Mouse (Mus musculus): ENCODE data around the gene Babam1.

Babam1 gene

DNA sequence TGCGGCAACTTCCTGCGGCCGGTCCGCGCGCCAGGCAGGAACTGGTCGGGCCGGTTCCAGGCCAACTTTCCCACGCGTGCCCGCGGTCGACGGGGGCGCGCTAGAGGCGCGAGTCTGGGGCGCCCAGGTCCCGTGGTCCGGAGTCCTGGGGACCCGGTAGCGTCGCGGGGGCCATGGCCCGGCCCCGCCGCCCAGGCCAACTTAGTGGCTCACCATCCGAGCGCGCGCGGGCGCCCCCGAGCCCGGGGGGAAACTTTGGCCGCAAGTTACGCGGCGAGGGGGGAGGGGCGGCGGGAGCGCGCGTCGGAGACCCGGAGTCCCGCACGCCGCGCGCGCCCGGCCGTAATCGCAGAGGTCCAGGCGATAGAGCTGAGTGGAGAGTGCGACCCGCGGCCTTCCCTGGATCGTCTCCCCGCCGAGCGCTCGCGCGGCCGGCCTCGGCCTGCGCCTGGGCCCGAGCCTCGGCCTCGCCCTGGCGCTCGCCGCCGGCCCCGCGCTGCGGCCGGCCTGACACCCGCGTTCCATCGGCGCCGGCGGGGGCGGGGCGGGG is 15.2 kb upstream of the Babam1 start, which contains the start of gene Nr2f6:
Gene Nr2f6, minus strand, starts transcription at position 540 of the 550 bp plus-strand sequence.
- DNase-seq (ENCODE audit: extremely low read depth, low read depth): no peak

DNA sequence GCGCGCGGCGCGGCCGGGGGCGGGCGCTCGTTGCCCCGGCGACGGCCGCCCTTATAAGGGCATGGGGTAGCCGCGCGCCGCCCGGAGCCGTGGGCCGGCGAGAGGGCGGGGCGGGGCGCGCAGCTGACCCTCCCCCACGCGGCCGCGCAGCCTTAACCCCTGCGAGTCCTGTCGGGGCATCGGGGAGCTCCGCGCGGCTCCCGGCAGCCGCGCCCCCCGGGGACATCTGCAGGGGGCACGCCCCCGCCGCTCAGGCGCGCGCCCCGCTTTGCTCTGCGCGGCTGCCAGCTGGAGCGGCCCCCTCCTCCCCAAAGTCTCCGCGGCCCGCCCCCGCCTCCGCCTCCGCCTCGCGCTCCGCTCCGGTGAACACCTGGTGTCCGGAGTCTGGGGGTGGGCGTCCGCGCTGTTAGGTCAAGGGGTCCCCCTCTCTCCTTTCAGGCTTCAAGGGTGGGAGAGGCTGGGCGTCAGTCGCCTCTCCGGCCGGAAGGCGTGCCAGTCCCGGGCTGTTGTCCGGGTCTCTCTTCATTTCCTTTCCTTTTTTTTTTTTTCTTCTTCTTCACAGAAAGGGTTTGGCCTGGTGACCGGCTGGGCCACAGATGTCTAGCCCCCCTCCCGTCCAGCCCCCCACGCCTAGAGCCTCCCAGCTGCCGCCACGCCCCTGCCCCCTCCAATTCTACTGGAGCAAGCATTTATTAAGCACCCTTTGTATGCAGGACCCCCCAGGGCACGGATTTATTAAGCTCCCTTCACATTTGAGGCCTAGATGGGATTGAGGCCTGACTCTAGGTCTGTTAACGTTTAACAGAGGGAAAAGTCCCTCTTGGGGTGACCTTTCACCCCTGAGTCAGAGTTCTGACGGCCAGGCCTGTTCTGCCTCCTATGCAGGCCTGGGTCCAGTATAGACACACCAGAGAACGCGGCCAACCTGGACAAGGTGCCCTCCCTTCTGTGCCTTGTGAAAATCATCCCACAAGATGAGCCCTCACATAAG is 14.4 kb upstream of the Babam1 start:
- DNase-seq (ENCODE audit: extremely low read depth, low read depth): no peak

GRCm38 (mm10) chr8:71383396-71383795 is 13.3 kb upstream of the Babam1 start:
- no peak for DNase-seq (ENCODE audit: extremely low read depth, low read depth)

GRCm38 (mm10) chr8:71383860-71384259 is 12.8 kb upstream of the Babam1 start:
- DNase-seq (ENCODE audit: extremely low read depth, low read depth): no peak

DNA sequence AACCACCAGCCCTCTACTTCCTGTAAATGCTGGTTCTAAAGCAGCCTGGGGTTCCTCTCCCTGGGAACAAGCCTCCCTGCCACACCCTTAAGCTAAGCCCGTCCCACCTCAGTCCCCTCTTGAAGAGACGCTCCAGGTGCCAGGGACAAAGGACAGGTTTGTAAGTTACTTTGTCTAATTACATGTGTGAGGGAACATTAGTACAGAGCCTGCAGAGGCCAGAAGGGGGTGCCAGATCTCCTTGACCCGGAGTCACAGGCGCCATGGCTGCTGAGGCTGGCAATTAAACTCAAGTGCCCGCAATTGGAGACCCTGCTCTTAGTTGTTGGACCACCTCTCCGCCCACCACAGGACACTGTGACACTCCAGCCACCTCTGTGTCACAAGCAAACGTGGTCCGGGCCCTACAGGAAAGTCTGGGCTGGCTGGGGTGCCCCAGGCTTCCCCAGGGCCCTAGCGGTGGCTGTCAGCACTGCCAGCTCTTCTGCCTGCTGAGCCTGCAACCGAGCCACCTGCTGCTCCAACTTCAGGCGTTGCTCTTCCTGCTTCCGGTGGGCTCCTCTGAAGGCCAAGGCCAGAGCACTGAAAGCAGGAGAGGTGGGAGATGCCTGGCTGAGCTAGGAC is 11.3 kb upstream of the Babam1 start:
- no peak for DNase-seq (ENCODE audit: extremely low read depth, low read depth)

DNA sequence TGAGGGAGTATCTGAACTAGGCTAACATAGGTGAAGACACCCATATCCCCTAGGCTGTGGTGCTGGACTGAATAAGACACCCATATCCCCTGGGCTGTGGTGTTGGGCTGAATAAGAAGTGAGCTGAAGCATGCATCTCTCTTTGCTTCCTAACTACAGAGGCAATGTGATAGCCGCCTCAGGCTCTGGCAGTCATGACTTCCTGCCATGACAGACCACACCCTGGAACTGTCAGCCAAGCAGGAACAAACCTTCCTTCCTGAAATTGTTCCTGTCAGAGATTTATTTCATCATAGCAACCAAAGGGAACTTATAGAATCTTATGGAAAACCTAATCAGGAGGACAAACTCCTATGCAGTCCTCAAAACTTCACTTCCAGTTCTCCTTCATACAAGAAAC is 8.4 kb upstream of the Babam1 start:
- no peak for DNase-seq (ENCODE audit: extremely low read depth, low read depth)

DNA sequence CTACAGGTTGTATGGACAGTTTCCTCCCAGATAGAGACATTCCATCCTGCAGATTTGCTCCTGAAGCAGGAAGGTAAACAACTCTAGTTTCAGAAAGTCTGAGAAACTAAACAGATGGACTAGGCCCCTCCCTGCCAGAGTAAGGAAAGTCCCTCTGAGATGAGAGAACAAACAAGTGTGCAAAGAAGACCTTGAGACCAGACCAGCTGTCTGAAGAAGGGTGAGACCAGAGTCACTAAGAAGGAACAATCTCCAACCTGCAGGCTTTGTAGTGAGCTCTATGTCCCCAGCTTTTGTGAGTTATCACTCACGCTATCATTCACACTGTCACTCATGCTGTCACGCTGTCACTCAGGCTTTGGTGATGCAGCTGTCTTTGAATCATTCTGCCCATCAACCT is 5.0 kb upstream of the Babam1 start:
- DNase-seq (ENCODE audit: extremely low read depth, low read depth): no peak

- DNase-seq (ENCODE audit: extremely low read depth, low read depth): no peak
Measured at GRCm38 (mm10) chr8:71392391-71392790, 4.3 kb upstream of the Babam1 start.

DNA sequence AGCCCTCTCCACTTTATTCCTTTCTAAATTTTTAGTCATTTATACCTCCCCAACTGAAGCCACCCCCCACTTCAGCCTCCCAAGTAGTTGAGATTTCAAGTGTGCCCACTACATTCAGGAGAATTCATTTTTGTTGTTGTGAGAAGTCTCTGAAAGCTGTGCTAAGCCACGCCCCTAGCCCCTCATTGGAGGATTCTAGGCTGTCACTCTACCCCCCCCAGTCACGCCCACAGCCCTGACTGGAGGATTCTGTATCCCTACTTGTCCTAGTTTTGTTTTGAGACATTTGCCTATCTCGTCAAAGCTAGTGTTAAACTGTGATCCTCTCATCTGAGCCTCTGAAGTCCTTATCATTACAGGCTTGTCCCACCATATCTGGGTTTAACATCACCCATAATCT is 3.8 kb upstream of the Babam1 start:
- DNase-seq (ENCODE audit: extremely low read depth, low read depth): peak; percentile 49

GRCm38 (mm10) chr8:71394481-71394880 is 2.2 kb upstream of the Babam1 start:
- DNase-seq (ENCODE audit: extremely low read depth, low read depth): no peak

DNA sequence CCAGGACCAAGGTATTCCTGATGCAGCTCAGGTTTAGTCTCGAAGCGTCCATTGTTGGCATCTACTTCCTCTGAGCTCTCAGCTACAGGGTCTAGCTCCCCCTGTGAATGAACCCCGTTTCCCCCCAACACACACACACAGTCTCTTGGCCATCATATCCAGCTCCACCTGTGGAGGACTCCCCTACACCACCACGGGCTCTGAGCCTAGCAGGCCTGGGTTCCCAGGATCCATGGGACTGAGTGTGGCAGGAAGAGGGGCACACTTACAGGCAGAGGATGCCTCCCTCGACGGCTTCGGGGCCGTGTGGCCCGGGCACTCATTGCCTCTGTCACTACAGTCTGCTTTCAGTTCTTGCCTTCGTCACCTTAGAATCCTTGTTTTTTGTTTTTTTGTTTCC is 1.6 kb upstream of the Babam1 start:
- DNase-seq (ENCODE audit: extremely low read depth, low read depth): no peak

- no peak for DNase-seq (ENCODE audit: extremely low read depth, low read depth)
Measured at GRCm38 (mm10) chr8:71395629-71396028, 1.0 kb upstream of the Babam1 start, which contains the start of gene Ushbp1. Ushbp1 (minus strand) TSS chr8:71395802.

DNA sequence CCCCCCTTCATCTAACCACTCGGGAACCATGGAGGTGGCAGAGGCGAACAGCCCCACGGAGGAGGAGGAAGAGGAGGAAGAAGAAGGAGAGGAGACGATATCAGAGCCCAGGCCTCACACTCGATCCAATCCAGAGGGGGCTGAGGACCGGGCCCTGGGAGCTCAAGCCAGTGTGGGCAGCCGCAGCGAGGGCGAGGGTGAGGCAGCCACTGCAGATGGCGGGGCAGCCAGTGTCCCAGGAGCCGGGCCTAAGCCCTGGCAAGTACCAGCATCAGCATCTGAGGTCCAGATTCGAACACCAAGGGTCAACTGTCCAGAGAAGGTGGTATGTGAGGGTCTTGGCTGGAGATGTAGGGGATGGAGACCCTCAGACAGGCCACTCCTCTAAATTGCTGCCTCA is 1.0 kb downstream of the Babam1 start:
- no peak for DNase-seq (ENCODE audit: extremely low read depth, low read depth)

DNA sequence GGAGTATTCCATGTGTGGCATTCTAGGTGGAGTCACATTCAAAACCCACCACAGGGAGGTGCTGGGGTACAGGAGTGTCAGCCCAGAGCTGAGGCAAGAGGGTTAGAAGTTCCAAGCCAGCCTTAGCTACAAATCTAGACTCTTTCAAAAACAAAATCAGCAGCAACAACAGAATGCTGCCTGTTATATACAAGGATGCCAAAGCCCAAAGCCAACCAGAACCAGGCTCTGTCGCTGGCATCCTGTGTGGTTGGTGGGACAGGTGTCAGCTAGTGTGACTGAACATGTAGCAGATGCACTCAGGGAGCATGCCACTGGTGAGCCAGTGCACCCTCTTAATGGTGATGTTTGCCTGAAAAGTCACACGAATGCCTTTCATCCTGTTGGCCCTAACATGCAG is 4.2 kb downstream of the Babam1 start:
- no peak for DNase-seq (ENCODE audit: extremely low read depth, low read depth)

DNA sequence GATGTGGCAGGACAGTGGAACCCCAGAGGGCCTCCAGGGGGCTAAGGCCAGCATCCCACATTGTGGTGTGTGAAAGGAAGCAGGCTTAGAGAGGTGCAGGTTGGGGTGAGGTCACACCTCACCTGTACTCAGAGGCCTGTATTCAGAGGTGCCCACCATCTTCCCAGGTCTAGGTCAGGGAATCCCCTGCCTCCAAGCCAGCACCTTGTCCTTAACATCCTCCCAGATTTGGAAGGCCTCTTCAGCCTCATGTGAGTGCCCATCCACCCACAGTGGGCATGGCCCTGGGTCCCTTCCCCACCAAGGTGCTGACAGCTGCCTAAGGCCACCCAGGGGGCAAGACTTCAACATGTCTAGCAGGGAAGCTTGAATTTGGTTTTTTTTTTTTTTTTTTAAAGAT is 4.8 kb downstream of the Babam1 start:
- no peak for DNase-seq (ENCODE audit: extremely low read depth, low read depth)

GRCm38 (mm10) chr8:71402446-71402964 is 5.8 kb downstream of the Babam1 start:
- no peak for DNase-seq (ENCODE audit: extremely low read depth, low read depth)

DNA sequence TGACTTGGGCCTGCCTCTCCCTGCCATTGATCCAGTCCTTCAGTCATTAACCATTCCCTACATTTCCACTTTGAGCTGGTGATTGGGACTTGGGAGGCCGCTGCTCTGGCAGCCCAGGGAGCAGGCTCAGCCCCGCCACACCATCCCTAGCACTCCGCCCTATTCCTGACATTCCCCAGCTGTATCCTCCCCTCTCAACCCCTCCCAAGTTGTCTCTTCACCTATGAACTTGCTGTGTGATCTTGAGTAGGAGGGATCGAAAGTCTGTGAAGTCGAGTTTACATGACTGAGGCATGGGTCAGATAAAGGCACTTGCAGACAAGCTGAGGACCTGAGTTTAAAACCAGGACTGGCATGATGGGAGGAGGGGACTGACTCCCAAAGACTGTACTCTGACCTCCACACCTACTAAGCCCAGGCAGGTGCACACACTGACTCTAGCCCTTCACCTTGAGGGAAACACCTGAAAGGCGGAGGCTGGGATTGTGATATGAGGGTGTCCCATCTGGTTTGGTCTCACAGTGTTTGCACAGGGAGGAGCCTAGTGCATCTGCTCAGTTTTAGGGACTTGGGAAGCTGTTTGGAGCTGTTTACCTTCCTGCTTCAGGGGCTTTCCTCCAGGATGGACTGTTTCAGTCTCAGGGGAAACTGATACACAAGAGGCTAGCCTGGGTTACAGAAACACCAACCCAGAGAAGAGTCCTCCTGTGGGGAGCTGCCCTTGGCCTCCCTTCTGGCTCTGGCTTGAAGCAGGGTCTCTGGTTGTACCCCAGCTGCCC is 6.6 kb downstream of the Babam1 start:
- DNase-seq (ENCODE audit: extremely low read depth, low read depth): no peak

DNA sequence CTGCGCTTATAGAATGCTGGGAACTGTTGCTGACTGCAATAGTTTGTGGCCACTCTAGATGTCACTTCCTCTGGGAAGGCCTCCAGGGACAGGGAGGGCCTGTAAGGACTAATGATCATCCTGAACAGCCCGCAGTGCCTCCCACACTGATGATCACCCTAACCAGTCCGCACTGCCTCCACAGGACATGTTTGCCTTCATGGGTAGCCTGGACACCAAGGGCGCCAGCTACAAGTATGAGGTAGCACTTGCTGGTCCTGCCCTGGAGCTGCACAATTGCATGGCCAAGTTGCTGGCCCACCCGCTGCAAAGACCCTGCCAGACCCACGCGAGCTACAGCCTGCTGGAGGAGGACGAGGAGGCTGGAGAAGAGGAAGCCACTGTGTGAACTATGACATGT is 7.3 kb downstream of the Babam1 start:
- DNase-seq (ENCODE audit: extremely low read depth, low read depth): no peak

DNA sequence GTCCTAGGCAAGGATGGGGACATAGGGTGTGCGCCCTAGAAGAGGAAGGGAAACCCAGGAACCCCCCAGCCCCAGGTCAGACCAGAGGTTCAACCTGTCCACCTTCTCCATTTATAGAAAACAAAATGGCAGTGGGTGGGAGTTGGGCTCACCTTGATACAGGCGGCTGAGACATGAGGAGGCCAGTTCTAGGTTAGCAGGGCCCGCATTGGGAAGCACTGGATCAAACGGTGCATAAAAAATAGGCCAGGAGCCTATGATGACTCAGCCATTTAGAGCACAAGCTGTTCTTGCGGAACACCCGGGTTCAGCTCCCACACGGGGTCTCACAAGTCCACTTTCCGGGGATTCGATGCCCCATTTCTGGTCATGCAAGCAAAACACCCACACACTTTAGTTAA is 8.3 kb downstream of the Babam1 start:
- DNase-seq (ENCODE audit: extremely low read depth, low read depth): no peak

GRCm38 (mm10) chr8:71405401-71406098 is 8.9 kb downstream of the Babam1 start, which contains the start of gene Ankle1:
Ankle1 (plus strand) TSS chr8:71406010.
- peak; percentile 79 for DNase-seq (ENCODE audit: extremely low read depth, low read depth)
